In genomic region chr15:85028648-85029047, GRCm38 (mm10) we compare ENCODE assay signal across 8 mouse cellular contexts. TPM values are rescaled to one million over a fixed set of nuclear protein-coding genes. Genes with fewer than 3 reads are reported as not detected.
DNase-seq lines count a peak whose midpoint lies in the region; ATAC-seq and TF ChIP-seq lines count a peak whose summit lies in the region.
"Not testable (repeated sequence)": the region's sequence is repeated elsewhere in the genome, so short reads cannot be mapped to it uniquely, and the experiment has no call there.

Gene Fam118a, plus strand, starts transcription at chr15:85028948.

- not testable (repeated sequence) for H3K4me3 ChIP-seq in G1E (ENCODE audit: low read depth, low read length); embryonic facial prominence, embryonic 12.5 days; hindbrain, embryonic 11.5 days (ENCODE audit: low read depth, low read length); kidney, postnatal 0 days (replicated peaks; ENCODE audit: low read depth, low read length); midbrain, embryonic 10.5 days
- peak within 1 kb of the TSS; percentile 55 for H3K4me3 ChIP-seq in small intestine, adult 2 months (ENCODE audit: low read depth, low read length)

- not testable (repeated sequence) for TF ChIP-seq CTCF in G1E (IDR thresholded peaks at IDR 0.05; ENCODE audit: low read depth, low read length); kidney, postnatal 0 days (IDR thresholded peaks at IDR 0.05; ENCODE audit: low read depth); small intestine, adult 2 months (IDR thresholded peaks at IDR 0.05; ENCODE audit: extremely low read depth, insufficient read length, insufficient replicate concordance, low read depth, low read length)

- not testable (repeated sequence) for H3K9me3 ChIP-seq in G1E (replicated peaks); embryonic facial prominence, embryonic 12.5 days; hindbrain, embryonic 11.5 days (ENCODE audit: control insufficient read depth, low read length); kidney, postnatal 0 days (replicated peaks; ENCODE audit: low read length); midbrain, embryonic 10.5 days (replicated peaks)

- intact Hi-C loops in left cerebral cortex, postnatal 36 days (cut with DNase I): not testable (repeated sequence)

- H3K27ac ChIP-seq in embryonic facial prominence, embryonic 12.5 days; hindbrain, embryonic 11.5 days (ENCODE audit: low read depth, low read length); kidney, postnatal 0 days; midbrain, embryonic 10.5 days (replicated peaks): not testable (repeated sequence)
- peak within 1 kb of the TSS; percentile 98 for H3K27ac ChIP-seq in small intestine, adult 2 months (ENCODE audit: insufficient read depth, low read depth, low read length)

- not testable (repeated sequence) for H3K36me3 ChIP-seq in G1E (replicated peaks); embryonic facial prominence, embryonic 12.5 days; hindbrain, embryonic 11.5 days (ENCODE audit: control insufficient read depth, insufficient read depth, low read length); kidney, postnatal 0 days (ENCODE audit: insufficient read depth, low read length); midbrain, embryonic 10.5 days; small intestine, adult 2 months (ENCODE audit: control insufficient read depth, insufficient read depth, low read length)

- WGBS in embryonic facial prominence, embryonic 12.5 days: 46% methylated on average over 1 of the region's 1 CpGs
- WGBS in hindbrain, embryonic 11.5 days: 52% methylated on average over 1 of the region's 1 CpGs
- 58% methylated on average over 1 of the region's 1 CpGs for WGBS in kidney, postnatal 0 days
- WGBS in midbrain, embryonic 10.5 days: 52% methylated on average over 1 of the region's 1 CpGs
- 29% methylated on average over 1 of the region's 1 CpGs for WGBS in small intestine, adult 2 months

- not testable (repeated sequence) for DNase-seq in G1E (ENCODE audit: low spot score); gastrocnemius, postnatal 4 days (ENCODE audit: low spot score in 2 of 2); hindbrain, embryonic 11.5 days (ENCODE audit: low spot score); kidney, postnatal 0 days (ENCODE audit: low spot score); left cerebral cortex, postnatal 36 days (ENCODE audit: low spot score in 2 of 2); midbrain, embryonic 10.5 days (ENCODE audit: low spot score)

- H3K9ac ChIP-seq in embryonic facial prominence, embryonic 12.5 days; hindbrain, embryonic 11.5 days (ENCODE audit: low read depth, low read length); kidney, postnatal 0 days (ENCODE audit: low read depth, low read length): not testable (repeated sequence)

- not testable (repeated sequence) for H3K27me3 ChIP-seq in G1E (ENCODE audit: insufficient read depth, low read length); embryonic facial prominence, embryonic 12.5 days; hindbrain, embryonic 11.5 days (ENCODE audit: control insufficient read depth, insufficient read depth, low read length); kidney, postnatal 0 days (ENCODE audit: insufficient read depth, low read length); midbrain, embryonic 10.5 days (ENCODE audit: low read depth, poor library complexity, severe bottlenecking); small intestine, adult 2 months (ENCODE audit: control insufficient read depth, insufficient read depth, low read length)

- peak; percentile 34; the same call in 1 of the 2 replicates for TF ChIP-seq POLR2A in small intestine, adult 2 months (IDR thresholded peaks at IDR 0.05; ENCODE audit: low read depth, low read length)

- ATAC-seq in G1E (ENCODE audit: extremely low read depth, insufficient number of reproducible peaks, low FRiP score, poor library complexity, severe bottlenecking); embryonic facial prominence, embryonic 12.5 days (ENCODE audit: insufficient number of reproducible peaks, insufficient read depth, low FRiP score, low TSS enrichment); hindbrain, embryonic 11.5 days (ENCODE audit: low FRiP score); kidney, postnatal 0 days (replicated peaks; ENCODE audit: low FRiP score, low read depth): not testable (repeated sequence)

- H3K4me2 ChIP-seq in embryonic facial prominence, embryonic 12.5 days (replicated peaks); hindbrain, embryonic 11.5 days (replicated peaks; ENCODE audit: low read depth, low read length); kidney, postnatal 0 days (ENCODE audit: low read length): not testable (repeated sequence)

- not testable (repeated sequence) for H3K4me1 ChIP-seq in G1E (ENCODE audit: insufficient read depth, low read depth, low read length); embryonic facial prominence, embryonic 12.5 days; hindbrain, embryonic 11.5 days (replicated peaks; ENCODE audit: control insufficient read depth, insufficient read depth, low read length); kidney, postnatal 0 days (replicated peaks; ENCODE audit: insufficient read depth, low read length); midbrain, embryonic 10.5 days
- H3K4me1 ChIP-seq in small intestine, adult 2 months (ENCODE audit: control insufficient read depth, insufficient read depth, insufficient read length, low read length): peaks cover 23% of the 10 kb centered on the region; the same call in 1 of the 2 replicates

RNA-seq across cellular contexts. Expression of gene Fam118a, which starts in this region (rescaled TPM):
- total RNA-seq in G1E (2014; fragmentation: Nextera tagmentation) (13.9 and 17.2 TPM in 2 replicates), G1E (2017) (14.7 and 14.9 TPM in 2 replicates)
- polyA plus RNA-seq in G1E (2012): 4.4 and 6.9 TPM in 2 replicates
- 24.2 and 24.5 TPM in 2 replicates for polyA plus RNA-seq in embryonic facial prominence, embryonic 12.5 days (2016; fragmentation: Nextera tagmentation; extraction: Ambion mirVana)
- 10 to 100 TPM; 12.7 to 14.0 TPM for total RNA-seq in gastrocnemius, postnatal 4 days (2021)
- 27.8 and 29.5 TPM in 2 replicates for polyA plus RNA-seq in hindbrain, embryonic 11.5 days (2014; fragmentation: Nextera tagmentation; extraction: Ambion mirVana)
- 18.4 and 18.8 TPM in 2 replicates for polyA plus RNA-seq in kidney, postnatal 0 days (2015; fragmentation: Nextera tagmentation; extraction: Ambion mirVana)
- 10 to 100 TPM; 18.9 to 24.3 TPM for total RNA-seq in left cerebral cortex, postnatal 36 days (2021)
- polyA plus RNA-seq in midbrain, embryonic 10.5 days (2016; fragmentation: Nextera tagmentation; extraction: Ambion mirVana): 33.1 and 34.9 TPM in 2 replicates
- 2.0 and 21.4 TPM in 2 replicates for polyA plus RNA-seq in small intestine, adult 2 months (2012; rRNA removed)
